18 mouse cellular contexts compared by ENCODE assay signal in genomic region chr3:158284431-158284830, GRCm38 (mm10).
"Had no signal": no experiment of that assay in that cellular context is flagged by ENCODE, and none has a peak within 500 bp of the region (broad histone marks: within the 10 kb centered on the region; RNA-seq: fewer than 3 reads in every experiment).

No protein-coding gene starts in this region.

- H3K27ac ChIP-seq: liver, embryonic 12.5 days; liver, embryonic 14.5 days; midbrain, embryonic 13.5 days; midbrain, embryonic 15.5 days; neural tube, embryonic 13.5 days had no signal

- H3K9me3 ChIP-seq: liver, embryonic 12.5 days; midbrain, embryonic 13.5 days; midbrain, embryonic 15.5 days; neural tube, embryonic 13.5 days had no signal

- H3K4me1 ChIP-seq: liver, embryonic 12.5 days; midbrain, embryonic 13.5 days; midbrain, embryonic 15.5 days had no signal

- H3K4me3 ChIP-seq: liver, embryonic 12.5 days; midbrain, embryonic 13.5 days; midbrain, embryonic 15.5 days; neural tube, embryonic 13.5 days had no signal

- H3K36me3 ChIP-seq: liver, embryonic 12.5 days; midbrain, embryonic 13.5 days; midbrain, embryonic 15.5 days; neural tube, embryonic 13.5 days had no signal

- H3K4me2 ChIP-seq: liver, embryonic 12.5 days; lung, embryonic 14.5 days; midbrain, embryonic 11.5 days; midbrain, embryonic 13.5 days; midbrain, embryonic 15.5 days; neural tube, embryonic 13.5 days had no signal

- H3K27me3 ChIP-seq: liver, embryonic 12.5 days; midbrain, embryonic 13.5 days; midbrain, embryonic 15.5 days; neural tube, embryonic 13.5 days had no signal

- ATAC-seq: liver, embryonic 12.5 days; midbrain, embryonic 13.5 days; midbrain, embryonic 15.5 days had no signal

- H3K9ac ChIP-seq: liver, embryonic 12.5 days; liver, embryonic 14.5 days; lung, embryonic 14.5 days; midbrain, embryonic 13.5 days; midbrain, embryonic 15.5 days; neural tube, embryonic 13.5 days had no signal

- DNase-seq: lung, adult 18-20 months; lung, embryonic 14.5 days; lung, postnatal 10 days; lung, postnatal 4 days; retina, postnatal 1 day; right cerebral cortex, adult 18-20 months; right cerebral cortex, postnatal 25 days; right cerebral cortex, postnatal 4 days; spleen, adult 18-20 months; thymus, adult 18-20 months; thymus, postnatal 14 days; thymus, postnatal 36 days had no signal
